ENCODE assay signal across 9 mouse cellular contexts in genomic region chr9:50463205-50463508, GRCm38 (mm10). TPM values are rescaled to one million over a fixed set of nuclear protein-coding genes. Genes with fewer than 3 reads are reported as not detected.
DNase-seq lines count a peak whose midpoint lies in the region; ATAC-seq lines count a peak whose summit lies in the region.
"Had no signal": no experiment of that assay in that cellular context is flagged by ENCODE, and none has a peak within 500 bp of the region (broad histone marks: within the 10 kb centered on the region; RNA-seq: fewer than 3 reads in every experiment).

No protein-coding gene starts in this region.

- no peak overlapping the region for H3K27ac ChIP-seq in kidney, embryonic 14.5 days (ENCODE audit: low read depth, low read length)
- no peak overlapping the region for H3K27ac ChIP-seq in midbrain, embryonic 15.5 days
- no peak overlapping the region; the same call in 1 of the 2 replicates for H3K27ac ChIP-seq in midbrain, embryonic 10.5 days (replicated peaks)
- H3K27ac ChIP-seq in liver, embryonic 12.5 days: no peak overlapping the region
- H3K27ac ChIP-seq: hindbrain, embryonic 15.5 days had no signal

- 36% methylated on average over 4 of the region's 4 CpGs for WGBS in kidney, embryonic 14.5 days
- WGBS in midbrain, embryonic 15.5 days: 38% methylated on average over 4 of the region's 4 CpGs
- 41% methylated on average over 4 of the region's 4 CpGs for WGBS in midbrain, embryonic 10.5 days
- WGBS in liver, embryonic 12.5 days (ENCODE audit: insufficient replicate concordance): 29% methylated on average over 4 of the region's 4 CpGs

- no peak overlapping the region for H3K4me3 ChIP-seq in kidney, embryonic 14.5 days (ENCODE audit: low read length)
- no peak overlapping the region for H3K4me3 ChIP-seq in midbrain, embryonic 15.5 days
- H3K4me3 ChIP-seq in midbrain, embryonic 10.5 days: no peak overlapping the region
- H3K4me3 ChIP-seq in liver, embryonic 12.5 days: no peak overlapping the region
- H3K4me3 ChIP-seq: hindbrain, embryonic 15.5 days had no signal

- H3K36me3 ChIP-seq in kidney, embryonic 14.5 days (ENCODE audit: control insufficient read depth, insufficient read depth, low read length): no peaks in the 10 kb centered on the region
- no peaks in the 10 kb centered on the region for H3K36me3 ChIP-seq in midbrain, embryonic 15.5 days (replicated peaks)
- H3K36me3 ChIP-seq in midbrain, embryonic 10.5 days: no peaks in the 10 kb centered on the region
- no peaks in the 10 kb centered on the region for H3K36me3 ChIP-seq in liver, embryonic 12.5 days
- H3K36me3 ChIP-seq: hindbrain, embryonic 15.5 days had no signal

- 0 out of 2 replicates have a peak, but pooled peaks cover 3% of the 10 kb centered on the region for H3K4me1 ChIP-seq in kidney, embryonic 14.5 days (ENCODE audit: control insufficient read depth, insufficient read depth, low read length)
- peaks cover 3% of the 10 kb centered on the region for H3K4me1 ChIP-seq in midbrain, embryonic 15.5 days
- peaks cover 5% of the 10 kb centered on the region for H3K4me1 ChIP-seq in midbrain, embryonic 10.5 days
- H3K4me1 ChIP-seq in liver, embryonic 12.5 days: peaks cover 11% of the 10 kb centered on the region
- H3K4me1 ChIP-seq: hindbrain, embryonic 15.5 days had no signal

- no peak overlapping the region for H3K9ac ChIP-seq in kidney, embryonic 14.5 days (ENCODE audit: low read depth, low read length)
- no peak overlapping the region for H3K9ac ChIP-seq in midbrain, embryonic 15.5 days
- no peak overlapping the region for H3K9ac ChIP-seq in liver, embryonic 12.5 days
- H3K9ac ChIP-seq: hindbrain, embryonic 15.5 days had no signal

- no peaks in the 10 kb centered on the region for H3K9me3 ChIP-seq in kidney, embryonic 14.5 days (ENCODE audit: control insufficient read depth, low read length)
- no peaks in the 10 kb centered on the region for H3K9me3 ChIP-seq in midbrain, embryonic 15.5 days
- no peaks in the 10 kb centered on the region for H3K9me3 ChIP-seq in midbrain, embryonic 10.5 days (replicated peaks)
- no peaks in the 10 kb centered on the region for H3K9me3 ChIP-seq in liver, embryonic 12.5 days (replicated peaks)
- H3K9me3 ChIP-seq: hindbrain, embryonic 15.5 days had no signal

- peak overlapping the region; percentile 43 for H3K4me2 ChIP-seq in kidney, embryonic 14.5 days (replicated peaks; ENCODE audit: low read depth, low read length)
- H3K4me2 ChIP-seq in midbrain, embryonic 15.5 days: peak overlapping the region; percentile 29; the same call in 1 of the 2 replicates
- peak overlapping the region; percentile 55 for H3K4me2 ChIP-seq in liver, embryonic 12.5 days

- no peak for DNase-seq in kidney, postnatal 10 days
- DNase-seq in midbrain, embryonic 10.5 days (ENCODE audit: low spot score): no peak
- DNase-seq in layer of hippocampus, adult 11-12 months (ENCODE audit: low spot score): no peak
- no peak for DNase-seq in ovary, postnatal 10 days (ENCODE audit: low spot score)

- ATAC-seq in kidney, embryonic 14.5 days (ENCODE audit: low FRiP score, low TSS enrichment): 0 out of 2 replicates have a peak, but pooled peaks have one; percentile 57
- no peak for ATAC-seq in midbrain, embryonic 15.5 days (replicated peaks)
- no peak for ATAC-seq in liver, embryonic 12.5 days

- no peaks in the 10 kb centered on the region for H3K27me3 ChIP-seq in kidney, embryonic 14.5 days (ENCODE audit: control insufficient read depth, insufficient read depth, low read length)
- no peaks in the 10 kb centered on the region for H3K27me3 ChIP-seq in midbrain, embryonic 15.5 days (replicated peaks)
- no peaks in the 10 kb centered on the region for H3K27me3 ChIP-seq in midbrain, embryonic 10.5 days (ENCODE audit: low read depth, poor library complexity, severe bottlenecking)
- H3K27me3 ChIP-seq in liver, embryonic 12.5 days (replicated peaks): no peaks in the 10 kb centered on the region
- H3K27me3 ChIP-seq: hindbrain, embryonic 15.5 days had no signal

RNA-seq across cellular contexts. Expression of gene Plet1, which starts 31.2 kb away (rescaled TPM):
- polyA plus RNA-seq in kidney, embryonic 14.5 days (2014; fragmentation: Nextera tagmentation; extraction: Ambion mirVana): 32.1 and 36.7 TPM in 2 replicates
- polyA plus RNA-seq in midbrain, embryonic 15.5 days (2015; fragmentation: Nextera tagmentation; extraction: Ambion mirVana): 0.63 and 0.88 TPM in 2 replicates
- polyA plus RNA-seq in midbrain, embryonic 10.5 days (2016; fragmentation: Nextera tagmentation; extraction: Ambion mirVana): 0.32 and 0.36 TPM in 2 replicates
- polyA plus RNA-seq in liver, embryonic 12.5 days (2016; fragmentation: Nextera tagmentation; extraction: Ambion mirVana): 0.15 and 0.23 TPM in 2 replicates
- polyA plus RNA-seq: macrophage had no signal

Comparison
In these comparisons a context has a peak if more than half of its experiments do, and no peak if none do; other contexts are left out.
1. RNA of gene Plet1, which starts 31.2 kb away (polyA plus RNA-seq): 32.1 to 36.7 TPM in kidney, embryonic 14.5 days; 0.63 to 0.88 TPM in midbrain, embryonic 15.5 days, 0.32 to 0.36 TPM in midbrain, embryonic 10.5 days and 0.15 to 0.23 TPM in liver, embryonic 12.5 days; every median in the first group is over 10 times any median in the second.
2. Peak in every context shown above with its lines, with median percentiles within 50 percentile points of each other: H3K4me2 ChIP-seq.